Mouse (Mus musculus) MEL (cell line): ENCODE measurements around the gene Smim8. TPM values are rescaled to one million over a fixed set of nuclear protein-coding genes. Genes with fewer than 3 reads are reported as not detected.
A peak's percentile ranks its signal among the peaks of the same experiment; 100 is the strongest.

Experiments used
- DNase-seq: peaks from one replicate; pipeline ENCODE4 v3.0.0; 2011; ENCODE audit warnings: low read depth, low spot score
- H3K27ac ChIP-seq: 2 replicates; pipeline ENCODE4 v1.5.1; 2012; ENCODE audit warnings: low read depth, mild to moderate bottlenecking, control low read depth, low read length, moderate library complexity; ENCODE audit not compliant: control insufficient read depth
- H3K27me3 ChIP-seq, 2 experiments: fragments of 150-350 bp in 1 of 2; sonication (generic) in 1 of 2; 2 replicates each; pipeline ENCODE4 v1.6.1; 2012; ENCODE audit warnings: low read length in 2 of 2, mild to moderate bottlenecking in 2 of 2, improper control_type of control experiment in 1 of 2, moderate library complexity in 1 of 2; ENCODE audit not compliant: insufficient read depth in 2 of 2, control insufficient read depth in 1 of 2
- H3K36me3 ChIP-seq, 2 experiments: 2 replicates each; pipeline ENCODE4 v1.6.1; 2012 to 2014; ENCODE audit warnings: low read length in 2 of 2, improper control_type of control experiment in 1 of 2, inconsistent platforms in 1 of 2, mild to moderate bottlenecking in 1 of 2; ENCODE audit not compliant: insufficient read depth in 2 of 2, control insufficient read depth in 1 of 2
- H3K4me1 ChIP-seq, 2 experiments: fragments of 150-350 bp in 1 of 2; sonication (generic) in 1 of 2; 2 replicates each; pipeline ENCODE4 v1.6.1; 2012; ENCODE audit warnings: low read length in 2 of 2, improper control_type of control experiment in 1 of 2, mild to moderate bottlenecking in 1 of 2; ENCODE audit not compliant: insufficient read depth in 2 of 2, control insufficient read depth in 1 of 2
- H3K4me3 ChIP-seq, 2 experiments: fragments of 150-350 bp in 1 of 2; sonication (generic) in 1 of 2; 2 replicates each; pipeline ENCODE4 v1.5.1; 2012; ENCODE audit warnings: low read depth in 2 of 2, low read length in 2 of 2, mild to moderate bottlenecking in 2 of 2, moderate library complexity in 2 of 2, control low read depth in 1 of 2, improper control_type of control experiment in 1 of 2; ENCODE audit not compliant: control insufficient read depth in 1 of 2, insufficient read depth in 1 of 2
- H3K79me2 ChIP-seq: 2 replicates; pipeline ENCODE4 v1.6.1; 2012; ENCODE audit warnings: mild to moderate bottlenecking, low read length, moderate library complexity; ENCODE audit not compliant: control insufficient read depth, poor library complexity, insufficient read depth
- H3K9ac ChIP-seq: 2 replicates; pipeline ENCODE4 v1.6.1; 2012; ENCODE audit warnings: low read depth, mild to moderate bottlenecking, control low read depth, low read length, moderate library complexity; ENCODE audit not compliant: control insufficient read depth, poor library complexity, severe bottlenecking
- H3K9me3 ChIP-seq: fragments of 150-350 bp; sonication (generic); replicated peaks from 2 replicates; pipeline ENCODE4 v1.6.1; 2012; ENCODE audit warnings: mild to moderate bottlenecking, low read length, improper control_type of control experiment, moderate library complexity; ENCODE audit not compliant: insufficient read depth
- CHD1 ChIP-seq: IDR thresholded peaks from 2 replicates; pipeline ENCODE4 v1.6.1; 2012; ENCODE audit warnings: low read depth, mild to moderate bottlenecking, inconsistent platforms, low read length, improper control_type of control experiment
- GABPA ChIP-seq: IDR thresholded peaks from 2 replicates; pipeline ENCODE4 v1.6.1; 2012; ENCODE audit warnings: low read depth, mild to moderate bottlenecking, inconsistent platforms, low read length, improper control_type of control experiment, moderate library complexity
- HCFC1 ChIP-seq: IDR thresholded peaks from 2 replicates; pipeline ENCODE4 v1.6.1; 2012; ENCODE audit warnings: low read depth, mild to moderate bottlenecking, inconsistent platforms, low read length, improper control_type of control experiment, moderate library complexity
- KAT2A ChIP-seq: conservative IDR thresholded peaks from 2 replicates; pipeline ENCODE4 v1.6.1; 2012; ENCODE audit warnings: low read depth, low read length, improper control_type of control experiment, inconsistent platforms
- MAFK ChIP-seq: IDR thresholded peaks from 2 replicates; pipeline ENCODE4 v1.6.1; 2011; ENCODE audit warnings: low read depth, mild to moderate bottlenecking, low read length, improper control_type of control experiment, borderline replicate concordance
- MAX ChIP-seq: IDR thresholded peaks from 2 replicates; pipeline ENCODE4 v1.6.1; 2011; ENCODE audit warnings: low read length, improper control_type of control experiment
- MAZ ChIP-seq: IDR thresholded peaks from 2 replicates; pipeline ENCODE4 v1.6.1; 2012; ENCODE audit warnings: low read depth, mild to moderate bottlenecking, inconsistent platforms, low read length, improper control_type of control experiment
- MEF2A ChIP-seq: IDR thresholded peaks from 2 replicates; pipeline ENCODE4 v1.6.1; 2014; ENCODE audit warnings: low read depth, mild to moderate bottlenecking, inconsistent platforms, low read length, improper control_type of control experiment; ENCODE audit not compliant: poor library complexity, insufficient replicate concordance, severe bottlenecking; ENCODE audit errors: extremely low read depth
- MXI1 ChIP-seq: IDR thresholded peaks from 2 replicates; pipeline ENCODE4 v1.6.1; 2011; ENCODE audit warnings: mild to moderate bottlenecking, low read depth, low read length, improper control_type of control experiment
- POLR2AphosphoS5 ChIP-seq: IDR thresholded peaks from 2 replicates; pipeline ENCODE4 v1.6.1; 2012; ENCODE audit warnings: low read depth, borderline replicate concordance, mild to moderate bottlenecking, inconsistent platforms, low read length, moderate library complexity, mixed read lengths
- RAD21 ChIP-seq: IDR thresholded peaks from 2 replicates; pipeline ENCODE4 v1.6.1; 2011; ENCODE audit warnings: mild to moderate bottlenecking, low read depth, low read length, improper control_type of control experiment
- TAL1 ChIP-seq: IDR thresholded peaks from 2 replicates; pipeline ENCODE4 v1.6.1; 2012; ENCODE audit warnings: mild to moderate bottlenecking, inconsistent platforms, low read length, moderate library complexity, mixed read lengths
- TBP ChIP-seq: IDR thresholded peaks from 2 replicates; pipeline ENCODE4 v1.8.0; 2011; ENCODE audit warnings: low read depth, low read length, improper control_type of control experiment
- TCF12 ChIP-seq: IDR thresholded peaks from 2 replicates; pipeline ENCODE4 v1.6.1; 2014; ENCODE audit warnings: low read depth, mild to moderate bottlenecking, inconsistent platforms, low read length, improper control_type of control experiment, moderate library complexity
- USF1 ChIP-seq: IDR thresholded peaks from 2 replicates; pipeline ENCODE4 v1.6.1; 2014; ENCODE audit warnings: low read depth, mild to moderate bottlenecking, inconsistent platforms, low read length, improper control_type of control experiment, moderate library complexity
- USF2 ChIP-seq, 2 experiments: IDR thresholded peaks; 2 replicates each; pipeline ENCODE4 v1.6.1; 2011 to 2012; ENCODE audit warnings: improper control_type of control experiment in 2 of 2, low read length in 2 of 2, borderline replicate concordance in 1 of 2, inconsistent platforms in 1 of 2, low read depth in 1 of 2, mild to moderate bottlenecking in 1 of 2; ENCODE audit not compliant: insufficient read depth in 1 of 2
- ZC3H11A ChIP-seq: IDR thresholded peaks from 2 replicates; pipeline ENCODE4 v1.6.1; 2012; ENCODE audit warnings: low read depth, mild to moderate bottlenecking, inconsistent platforms, low read length, improper control_type of control experiment
- ZKSCAN1 ChIP-seq: IDR thresholded peaks from 2 replicates; pipeline ENCODE4 v1.6.1; 2012; ENCODE audit warnings: low read depth, mild to moderate bottlenecking, inconsistent platforms, low read length, improper control_type of control experiment, moderate library complexity
- ZMIZ1 ChIP-seq: IDR thresholded peaks from 2 replicates; pipeline ENCODE4 v1.6.1; 2012; ENCODE audit warnings: low read depth, mild to moderate bottlenecking, inconsistent platforms, low read length, improper control_type of control experiment, moderate library complexity
- polyA plus RNA-seq, 2 experiments: library from polyadenylated mRNA; stranded (reverse) in 1 of 2; unstranded in 1 of 2; fragments of >175 nt in 1 of 2; fragments of >200 nt in 1 of 2; gene quantifications; 2 replicates each; pipeline versions ENCODE4 v1.2.1 to v1.2.4; 2012; ENCODE audit warnings: low replicate concordance in 2 of 2, low read depth in 1 of 2; ENCODE audit not compliant: insufficient read length in 2 of 2, insufficient read depth in 1 of 2, missing spikeins in 1 of 2
- total RNA-seq: library from RNA; depleted of rRNA; stranded (reverse); fragments of 300-350 nt; gene quantifications from 2 replicates; pipeline ENCODE4 v1.2.3, GENCODE M21; 2012

The Smim8 gene
- total and polyA plus RNA-seq, 3 experiments: 8.1 to 9.8 TPM; not detected in 1

- no peaks in the 10 kb centered on the region for H3K79me2 ChIP-seq
- peaks cover 0 to 3% of the 10 kb centered on the region in 2 experiments; a peak in 2 of 4 replicates for H3K36me3 ChIP-seq
- H3K9ac ChIP-seq: no peak overlapping the region
- TF ChIP-seq MAZ (no peak), CHD1 (no peak), TAL1 (no peak), RAD21 (no peak), MXI1 (no peak), HCFC1 (no peak), ZC3H11A (no peak), ZMIZ1 (no peak), USF1 (no peak), GABPA (no peak), TBP (no peak), POLR2AphosphoS5 (no peak), USF2 (IDR thresholded peaks at IDR 0.05; ENCODE audit: borderline replicate concordance in 1 of 2, insufficient read depth in 1 of 2, low read depth in 1 of 2, low read length in 2 of 2) (no peak), KAT2A (no peak), MAFK (no peak), TCF12 (no peak), MEF2A (no peak), MAX (no peak)
- no peaks in the 10 kb centered on the region for H3K27me3 ChIP-seq
- DNase-seq: no peak
- H3K27ac ChIP-seq: no peak overlapping the region
- H3K4me3 ChIP-seq: no peak overlapping the region
- no peaks in the 10 kb centered on the region for H3K9me3 ChIP-seq
- no peaks in the 10 kb centered on the region for H3K4me1 ChIP-seq
Observed at GRCm38 (mm10) chr4:34801166-34802034, 23.2 kb upstream of the Smim8 start.

- H3K36me3 ChIP-seq: no peaks in the 10 kb centered on the region
Observed at GRCm38 (mm10) chr4:34798005-34798404, 19.8 kb upstream of the Smim8 start.

More at GRCm38 (mm10) chr4:34798005-34798404, 19.8 kb upstream of the Smim8 start:
- H3K9me3 ChIP-seq: no peaks in the 10 kb centered on the region
- H3K9ac ChIP-seq: no peak overlapping the region
- no peaks in the 10 kb centered on the region for H3K4me1 ChIP-seq
- no peaks in the 10 kb centered on the region for H3K27me3 ChIP-seq
- no peak overlapping the region for H3K4me3 ChIP-seq
- H3K79me2 ChIP-seq: no peaks in the 10 kb centered on the region
- TF ChIP-seq USF1: peak; percentile 4; the same call in 1 of the 2 replicates
- 0 out of 2 replicates have a peak, but pooled peaks have one; percentile 17 for TF ChIP-seq ZKSCAN1
- TF ChIP-seq MXI1: no peak
- no peak for DNase-seq
- no peak overlapping the region for H3K27ac ChIP-seq
